Mouse (Mus musculus): ENCODE measurements around the gene Mars.

Mars gene

DNA sequence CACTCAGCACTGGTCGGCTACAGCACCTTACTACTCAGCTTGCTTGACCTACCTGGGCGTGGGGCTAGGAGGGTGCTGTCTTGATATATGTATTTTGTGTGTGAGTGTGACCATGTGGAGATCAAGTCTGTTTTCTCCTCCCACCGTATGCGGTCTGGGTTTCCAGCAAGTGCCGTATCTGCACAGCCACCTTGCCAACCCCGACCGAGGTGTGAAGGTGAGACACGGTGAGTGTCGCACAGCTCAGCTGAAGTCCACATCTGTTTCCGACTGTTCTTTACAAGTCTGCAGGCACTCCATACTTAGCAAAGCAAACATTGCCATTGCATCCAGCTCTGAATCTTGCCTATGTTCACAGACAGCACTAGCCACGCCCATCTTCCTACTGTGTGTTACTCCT lies 8.4 kb downstream of the Mars start:
- no peak for DNase-seq

DNA sequence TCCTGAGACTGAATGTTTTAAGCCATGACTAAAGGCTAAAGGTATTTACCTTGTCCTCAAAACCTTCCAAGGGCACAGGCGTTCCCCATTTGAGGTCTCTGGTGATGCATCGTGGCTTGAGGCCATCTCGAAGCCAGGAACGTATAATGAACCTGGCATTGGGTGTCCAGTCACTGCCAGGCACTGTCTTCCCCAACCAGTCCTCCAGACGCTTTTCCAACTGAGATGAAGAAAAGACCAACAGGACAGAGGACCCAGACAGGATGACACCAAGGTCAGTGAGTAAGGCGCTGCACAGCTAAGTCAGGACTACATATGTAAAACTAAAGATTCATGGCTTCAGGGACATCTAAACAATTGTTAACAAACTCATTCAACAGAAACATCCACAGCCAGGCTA lies 11.2 kb downstream of the Mars start:
- DNase-seq: no peak

DNA sequence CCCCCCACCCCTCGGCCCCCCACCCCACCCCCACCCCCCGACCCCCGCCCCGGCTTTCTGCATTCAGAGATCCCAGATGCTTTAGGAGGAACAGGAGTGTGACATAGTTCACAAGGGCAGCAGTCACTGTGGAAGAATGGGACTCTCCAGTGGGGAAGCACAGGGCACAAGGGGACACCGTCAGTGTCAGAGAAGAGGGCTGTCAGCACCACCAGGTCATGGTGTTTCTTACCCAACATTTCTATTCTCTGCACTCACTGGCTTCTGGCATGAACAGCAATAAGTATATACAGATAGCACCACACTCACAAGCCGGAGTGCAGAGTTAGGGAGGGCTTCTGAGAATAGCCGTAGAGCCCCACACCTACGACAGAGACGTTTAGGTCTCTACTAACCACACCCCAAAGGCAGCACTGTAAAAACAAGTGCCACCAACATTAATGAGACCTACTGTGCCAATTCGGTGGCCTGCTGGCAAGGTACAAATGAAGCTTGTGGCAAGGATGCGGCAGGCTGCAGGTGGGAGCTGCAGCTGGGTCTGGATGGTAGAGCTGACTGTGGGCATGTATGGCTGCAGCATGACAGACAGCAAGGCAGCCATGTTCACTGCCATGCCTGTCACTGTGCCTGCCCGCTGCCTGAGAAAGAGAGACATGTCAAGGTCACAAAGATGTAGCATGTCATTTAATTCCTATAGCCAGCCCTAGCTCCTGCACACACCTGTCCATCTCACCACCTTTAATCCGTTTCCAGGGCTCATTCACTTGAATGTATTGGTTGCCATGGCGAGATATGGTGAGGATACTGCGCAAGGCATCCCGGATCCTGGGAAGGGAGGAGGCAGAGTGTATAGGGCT lies 14.3 kb downstream of the Mars start:
- no peak for DNase-seq

DNA sequence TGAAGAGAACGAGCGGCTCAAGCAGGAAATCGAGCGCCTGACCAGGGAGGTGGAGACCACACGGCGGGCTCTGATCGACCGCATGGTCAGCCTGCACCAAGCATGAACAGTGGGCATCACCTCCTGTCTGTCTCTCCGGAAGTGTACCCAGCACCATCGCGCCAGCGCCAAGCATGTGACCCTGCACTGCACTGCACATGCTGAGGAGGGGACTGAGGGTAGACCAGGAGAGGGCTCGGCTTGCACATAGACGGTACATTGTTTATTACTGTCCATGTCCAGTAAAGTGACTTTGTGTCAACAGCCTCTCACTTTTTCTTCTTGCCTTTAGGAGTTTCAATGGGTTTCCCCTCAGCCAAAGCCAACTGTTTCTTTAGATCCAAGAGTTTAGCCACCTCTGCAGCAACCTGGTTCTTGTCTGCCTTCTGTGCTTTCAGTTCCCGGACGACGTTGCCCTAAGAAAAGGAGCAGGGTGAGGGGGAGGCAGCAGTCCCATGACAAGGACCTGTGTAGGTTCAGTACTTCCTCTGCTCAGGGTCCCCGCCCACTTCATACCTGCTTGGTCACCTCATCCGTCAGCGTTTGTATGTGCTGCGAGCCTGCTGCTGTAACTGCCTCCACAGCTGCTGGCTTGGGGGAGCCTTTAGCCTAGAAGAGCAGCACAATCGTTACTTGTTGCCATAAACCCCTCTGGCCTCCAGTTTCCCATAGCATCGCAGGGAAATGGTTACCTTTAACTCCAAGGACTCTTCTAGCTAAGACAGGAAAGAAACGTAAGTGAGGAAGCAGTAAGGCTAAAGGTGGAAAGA lies 15.4 kb downstream of the Mars start:
- no peak for DNase-seq

DNA sequence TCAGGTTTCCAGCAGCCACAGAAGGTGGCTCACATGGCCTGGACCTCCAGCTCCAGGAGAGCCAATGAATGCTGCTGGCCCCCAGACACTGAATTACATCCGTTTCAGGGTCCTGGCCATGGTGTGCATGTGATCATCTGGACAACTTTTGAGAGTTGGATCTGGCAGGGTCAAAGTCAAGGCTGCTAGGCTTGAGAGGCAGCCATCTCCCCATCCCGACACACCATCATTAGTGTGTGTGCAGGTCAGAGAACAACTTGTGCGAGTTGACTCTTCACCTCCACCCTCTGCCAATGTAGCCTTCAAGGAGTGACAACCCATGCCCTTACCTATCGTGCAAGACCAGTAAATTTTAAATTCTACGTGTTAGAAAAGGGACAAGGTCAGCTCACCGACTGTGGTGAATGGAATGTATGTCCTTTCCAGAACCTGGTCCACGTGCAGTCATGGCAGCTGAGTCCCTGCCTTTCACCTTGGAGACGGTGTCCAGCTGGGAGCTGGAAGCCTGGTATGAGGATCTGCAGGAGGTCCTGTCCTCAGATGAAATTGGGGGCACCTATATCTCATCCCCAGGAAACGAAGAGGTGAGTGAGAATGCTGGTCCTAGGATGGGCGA lies 16.6 kb downstream of the Mars start:
- DNase-seq: no peak

DNA sequence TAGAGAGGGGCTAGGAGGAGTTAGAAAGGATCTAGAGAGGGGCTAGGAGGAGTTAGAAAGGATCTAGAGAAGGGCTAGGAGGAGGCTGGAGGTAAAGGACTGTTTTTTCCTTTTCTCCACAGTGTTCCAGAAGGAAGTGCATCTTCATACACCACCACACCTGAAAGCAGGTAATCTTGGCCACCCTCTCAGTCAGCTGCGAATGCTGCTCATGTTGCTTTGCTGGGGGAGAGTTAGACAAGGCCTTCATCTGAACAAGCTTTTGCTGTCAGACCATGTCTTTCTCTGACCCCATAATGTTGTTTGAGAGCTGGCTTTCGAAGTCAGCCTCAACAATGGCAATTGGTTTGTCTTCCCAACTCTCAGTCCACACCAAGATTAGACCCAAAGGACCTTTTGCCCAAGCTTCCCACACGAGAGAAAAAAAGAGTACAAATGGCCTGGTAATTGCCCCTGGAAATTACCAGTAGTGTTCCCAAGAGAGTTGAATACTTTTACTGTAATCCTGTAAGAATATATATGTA lies 17.9 kb downstream of the Mars start:
- DNase-seq: no peak

DNA sequence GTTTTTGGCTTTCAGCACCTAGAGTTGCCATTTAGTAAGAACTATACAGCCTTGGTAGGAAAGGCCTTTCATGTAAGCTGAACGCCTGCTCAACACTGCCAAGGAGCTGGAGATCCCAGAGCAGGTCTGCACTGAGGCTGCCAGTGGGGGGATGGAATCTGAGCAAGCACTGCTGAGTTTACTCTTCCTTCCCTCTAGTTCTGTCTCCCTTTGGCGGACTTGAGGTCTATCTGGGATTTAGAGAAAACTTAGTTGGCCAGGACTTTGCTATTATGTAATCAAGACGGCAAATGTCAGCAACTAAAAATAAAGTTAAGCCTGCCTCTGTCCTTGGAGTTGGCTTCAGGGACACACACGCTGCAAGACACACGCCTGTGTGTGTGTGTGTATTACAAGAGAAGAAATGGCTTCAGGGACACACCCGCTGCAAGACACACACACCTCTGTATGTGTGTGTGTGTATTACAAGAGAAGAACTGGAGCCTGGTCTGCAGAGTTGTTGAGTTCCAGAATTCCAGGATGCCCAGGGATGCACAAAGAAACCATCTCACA lies 18.5 kb downstream of the Mars start:
- no peak for DNase-seq

DNA sequence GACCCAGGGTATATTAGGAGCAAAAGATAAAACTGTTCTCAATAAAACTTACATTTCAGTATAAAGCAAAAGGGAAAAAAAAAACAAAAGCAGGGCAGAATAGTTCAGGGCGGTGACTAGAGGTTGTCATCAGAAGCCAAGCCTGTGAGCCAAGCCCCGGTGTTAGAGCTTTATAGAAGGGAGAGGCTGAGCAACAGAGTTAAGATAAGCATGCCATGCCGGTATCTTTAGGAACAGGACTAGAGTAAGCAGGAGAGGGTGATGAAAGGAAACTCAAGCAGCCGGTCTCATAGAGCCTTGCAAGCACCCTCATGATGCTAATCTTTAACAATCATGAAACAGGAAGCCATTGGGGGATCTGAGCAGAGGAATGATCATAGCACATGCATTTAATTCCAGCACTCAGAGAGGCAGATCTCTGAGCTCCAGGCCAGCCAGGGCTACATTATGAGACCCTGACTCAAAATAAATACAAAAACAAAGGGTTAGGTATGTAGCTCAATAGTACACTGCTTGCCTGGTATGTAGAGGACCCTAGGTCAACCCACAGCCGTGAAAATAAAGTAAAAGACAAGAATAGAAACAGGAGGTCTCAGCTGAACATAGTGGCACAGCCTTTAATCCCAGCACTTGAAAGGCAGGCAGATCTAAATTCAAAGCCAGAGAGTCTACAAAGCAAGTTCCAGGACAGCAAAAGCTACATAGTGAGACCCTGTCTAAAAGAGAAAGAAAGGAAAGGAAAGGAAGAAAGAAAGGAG lies 19.5 kb downstream of the Mars start:
- DNase-seq: no peak

DNA sequence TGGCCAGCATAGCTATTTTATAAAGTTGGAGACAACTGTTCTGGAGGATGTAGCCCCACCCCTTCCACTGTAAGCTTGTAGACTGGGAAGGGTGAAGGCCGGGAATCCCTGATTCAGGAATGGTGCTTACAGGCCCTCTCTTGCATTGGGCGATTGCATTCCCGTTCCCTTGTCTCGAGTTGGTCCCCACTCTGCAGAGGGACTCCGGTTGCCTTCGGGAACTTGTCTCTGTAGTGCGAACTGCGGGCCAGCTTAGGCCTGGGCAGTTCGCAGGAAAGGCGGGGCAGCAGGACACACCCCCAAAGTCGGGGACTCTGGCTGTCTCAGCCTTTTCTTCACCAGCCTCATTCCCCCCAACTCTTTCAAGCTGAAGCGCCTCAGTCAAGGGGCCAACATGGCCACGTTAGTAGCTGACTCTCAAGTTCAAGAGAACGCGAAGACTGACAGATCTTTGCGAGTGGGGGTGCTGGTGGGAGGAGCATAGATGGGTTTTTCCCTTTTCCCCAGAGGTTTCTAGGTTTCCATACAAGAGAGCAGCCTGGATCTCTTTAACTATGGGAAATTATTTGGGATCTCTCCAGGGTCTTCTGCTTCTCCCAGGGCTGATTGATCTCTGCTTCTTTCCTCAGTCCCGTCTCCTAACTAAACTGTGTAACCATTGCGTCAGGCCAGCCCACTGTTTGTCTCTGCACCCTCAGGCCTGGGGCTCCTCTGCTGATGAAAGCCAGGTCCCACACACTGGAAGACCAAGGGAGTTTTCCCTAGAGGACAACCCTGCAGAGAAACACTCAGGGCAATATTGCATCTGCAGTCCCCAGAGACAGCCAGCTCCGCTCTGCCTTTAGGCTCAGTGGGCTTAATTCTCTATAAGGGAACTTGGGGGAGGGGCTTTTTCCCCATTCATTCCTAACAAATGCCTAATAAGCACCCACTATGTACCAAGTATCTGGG lies 20.4 kb downstream of the Mars start:
- no peak for DNase-seq

DNA sequence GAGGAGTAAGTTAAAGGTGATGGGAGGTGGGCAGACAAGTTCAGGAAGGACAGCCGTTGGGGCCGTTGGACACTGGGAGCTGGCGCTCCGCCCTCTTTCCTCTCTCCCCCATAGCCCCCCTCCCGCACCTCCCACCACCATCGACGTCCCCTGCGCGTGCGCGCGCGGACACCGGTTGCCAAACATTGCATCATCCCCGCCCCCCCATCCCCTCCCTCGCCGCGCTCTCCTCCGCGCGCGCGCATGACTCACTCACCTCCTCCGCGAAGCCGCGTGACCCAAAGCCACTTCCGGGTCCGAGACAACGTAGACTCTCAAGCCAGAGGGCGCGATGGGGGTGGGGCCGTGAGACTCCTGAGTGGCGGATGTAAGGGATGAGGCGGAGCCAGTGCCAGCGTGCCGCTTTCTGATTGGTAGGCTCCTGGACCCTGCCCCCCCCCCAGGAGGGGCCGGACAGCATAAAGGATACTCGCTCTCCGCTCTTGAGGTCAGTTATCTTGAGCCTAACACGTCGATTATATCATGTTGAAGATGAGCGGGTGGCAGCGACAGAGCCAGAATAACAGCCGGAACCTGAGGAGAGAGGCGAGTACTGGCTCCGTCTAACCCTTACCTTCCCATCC lies 21.2 kb downstream of the Mars start:
- DNase-seq: peak; percentile 100

DNA sequence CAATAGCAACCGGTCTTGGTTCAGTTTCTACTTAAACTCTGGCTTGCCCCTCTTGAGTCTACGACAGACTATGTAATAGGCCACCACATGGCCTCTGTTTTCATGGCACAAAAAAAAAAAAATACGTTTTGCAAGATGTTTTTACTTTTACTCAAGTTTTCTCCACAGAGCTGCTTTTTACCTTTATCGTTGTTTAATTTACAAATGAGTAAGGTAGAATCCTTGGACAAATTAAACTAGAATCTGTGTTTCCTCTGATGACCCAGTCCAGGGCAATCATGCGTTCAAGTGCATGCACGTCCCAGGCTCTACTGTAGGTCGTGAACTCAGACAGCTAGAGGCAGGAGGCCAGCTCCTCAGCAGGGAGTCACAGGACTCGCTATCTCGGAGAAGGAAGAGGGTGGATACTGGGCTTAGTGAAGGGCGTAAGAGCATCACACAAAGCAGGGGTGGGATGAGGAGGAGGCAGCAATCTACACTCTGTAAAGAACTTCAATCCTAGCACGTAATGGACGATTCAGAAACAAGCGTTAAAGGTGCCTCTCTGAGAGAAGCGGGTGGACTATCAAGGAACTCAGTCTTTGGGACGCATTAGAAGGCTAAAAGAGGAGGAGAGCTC lies 21.9 kb downstream of the Mars start:
- DNase-seq: no peak

DNA sequence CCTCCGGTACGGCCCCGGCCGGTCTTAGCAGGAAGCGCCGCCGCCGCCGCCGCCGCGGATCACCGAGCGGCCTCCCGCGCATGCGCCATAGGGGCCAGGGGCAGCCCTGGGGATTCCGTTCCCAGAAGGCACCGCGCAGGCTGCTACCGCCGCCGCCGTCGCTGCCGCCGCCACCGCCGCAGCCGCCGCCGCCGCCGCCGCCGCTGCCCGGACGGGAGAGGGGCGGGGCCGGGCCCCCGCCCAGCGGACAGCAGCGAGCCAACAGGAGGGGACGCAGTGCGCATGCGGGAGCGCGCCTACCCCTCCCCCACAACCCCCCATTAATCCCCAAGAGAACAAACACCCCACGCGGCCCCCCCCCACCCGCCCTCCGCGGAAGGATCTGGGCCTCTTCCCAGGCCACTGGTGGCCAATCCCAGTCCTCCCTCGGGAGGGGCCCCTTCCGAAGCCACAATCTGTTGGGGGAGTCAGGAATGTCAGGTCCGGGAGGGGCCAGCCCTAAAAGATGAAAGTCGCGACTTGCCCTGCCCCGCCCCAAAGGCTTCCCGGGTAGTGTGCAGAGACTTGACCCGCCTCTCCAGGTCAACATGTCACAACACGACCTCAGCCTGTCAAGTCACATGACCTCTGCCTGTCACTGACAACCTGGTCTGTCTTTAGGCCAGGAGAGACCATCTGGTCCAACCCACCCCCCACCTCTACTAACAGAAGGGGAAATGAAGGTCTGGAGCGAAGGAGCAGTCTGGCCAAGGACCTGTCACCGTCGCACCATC lies 22.6 kb downstream of the Mars start, which contains the start of gene Mbd6:
Gene Mbd6, minus strand, starts transcription at position 219 of the 773 bp plus-strand sequence.
- peak; percentile 88 for DNase-seq

DNA sequence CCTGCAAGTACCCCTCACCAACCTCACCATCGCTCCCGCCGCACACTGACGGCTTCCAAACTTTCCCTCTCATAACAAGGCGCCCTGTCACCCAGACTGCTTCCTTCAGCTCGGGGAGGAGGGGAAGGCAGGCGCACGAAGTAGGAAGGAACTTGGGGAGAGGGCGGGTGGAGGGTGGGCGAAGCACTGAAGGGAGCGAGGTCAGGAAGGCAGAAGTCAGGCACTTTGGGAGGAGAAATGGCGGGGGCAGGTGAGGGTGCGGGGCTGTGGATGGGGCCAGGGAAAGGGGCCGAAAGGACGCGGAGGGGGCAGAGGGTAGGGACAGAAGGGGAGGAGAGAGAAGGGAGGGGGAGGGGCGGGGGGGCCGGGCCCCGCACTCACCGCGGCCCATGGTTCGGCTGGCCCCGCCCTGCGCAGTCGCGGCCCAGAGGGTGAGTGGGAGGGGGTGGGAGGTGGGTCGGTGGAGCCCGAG lies 23.2 kb downstream of the Mars start:
- peak; percentile 45 for DNase-seq

DNA sequence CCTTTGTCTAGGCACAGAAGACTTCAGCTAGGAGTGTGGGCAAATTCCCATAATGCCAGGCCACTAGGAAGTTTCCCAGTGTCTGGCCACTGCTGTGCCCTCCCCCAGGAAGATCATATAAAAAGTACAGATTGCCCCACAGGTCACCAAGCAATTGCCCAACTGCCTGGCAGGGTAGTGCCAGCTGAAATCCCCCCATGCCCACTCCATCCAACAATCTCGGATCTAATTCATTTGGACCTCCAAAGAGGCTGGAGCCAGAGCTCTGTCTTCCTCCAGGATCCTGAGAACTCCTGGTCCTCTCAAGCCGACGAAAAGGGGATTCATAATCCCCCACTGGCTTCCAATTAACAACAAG lies 23.7 kb downstream of the Mars start:
- no peak for DNase-seq

DNA sequence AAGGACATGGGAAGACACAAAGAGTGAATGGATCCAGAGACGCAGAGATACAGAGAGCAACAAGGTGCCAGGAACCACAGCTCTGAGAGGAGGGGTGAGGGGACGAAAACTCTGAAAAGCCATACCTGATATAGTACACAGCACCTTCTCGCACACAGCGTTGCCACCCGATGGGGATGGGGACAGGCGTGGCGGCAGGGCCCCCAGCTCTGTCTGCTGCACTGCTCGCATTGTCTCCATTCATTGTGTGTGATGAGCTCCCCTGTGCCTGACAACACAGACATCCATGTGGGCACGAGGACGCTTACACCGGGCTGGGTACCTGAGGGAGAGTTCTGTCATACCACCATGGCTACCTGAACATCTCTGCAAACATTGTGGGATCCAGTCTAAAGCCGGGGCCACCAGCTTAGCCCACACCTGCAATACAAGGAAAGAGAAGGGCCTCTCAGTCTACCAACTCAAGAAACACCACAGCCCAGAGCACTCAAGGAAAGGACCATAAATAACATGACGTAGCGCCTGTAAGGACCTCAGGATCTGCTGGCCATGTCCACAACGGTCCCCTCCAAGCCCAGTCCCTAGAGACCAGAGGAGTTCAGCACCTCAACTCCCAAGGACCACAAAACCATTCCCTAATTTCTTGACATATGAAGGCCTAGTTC lies 24.2 kb downstream of the Mars start:
- DNase-seq: no peak

DNA sequence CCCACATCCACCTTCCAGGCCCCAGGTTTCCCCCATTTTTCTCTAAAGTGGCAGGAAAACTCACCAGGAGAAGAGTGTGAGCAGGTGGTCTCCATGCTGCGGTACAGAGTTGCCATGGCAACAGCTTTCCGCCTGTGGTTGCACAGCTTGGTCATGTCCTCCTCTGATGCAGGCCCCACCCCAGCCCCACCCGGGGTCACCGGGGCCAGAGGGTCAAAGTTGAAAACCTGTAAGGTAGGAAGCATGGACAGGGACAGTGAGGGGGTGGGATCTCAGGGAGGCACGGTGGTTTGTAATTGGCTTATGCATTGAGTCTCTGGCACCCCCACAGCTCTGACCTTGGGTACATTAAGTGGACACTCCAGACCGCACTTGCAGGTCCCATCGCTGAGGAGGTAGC lies 24.9 kb downstream of the Mars start:
- no peak for DNase-seq

DNA sequence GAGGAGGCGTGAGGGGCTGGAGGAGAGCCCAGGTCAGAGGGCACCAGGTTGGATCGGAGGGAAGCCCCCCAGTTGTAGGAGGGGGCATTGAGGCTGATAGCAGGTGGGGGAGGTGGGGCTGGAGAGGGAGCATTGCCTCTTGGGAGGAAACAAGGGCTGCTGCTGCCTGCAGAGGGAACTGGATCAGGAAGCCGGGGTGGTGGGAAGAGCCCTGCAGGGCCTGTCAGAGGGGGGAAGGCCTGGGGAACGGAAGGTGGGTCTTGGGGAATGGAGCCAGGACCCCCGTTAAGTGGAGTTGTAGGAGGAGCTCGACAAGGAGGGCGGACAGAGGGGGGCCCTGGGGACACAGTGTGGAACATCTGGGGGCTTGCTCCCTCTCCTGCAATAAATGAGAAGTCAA lies 25.4 kb downstream of the Mars start:
- no peak for DNase-seq

DNA sequence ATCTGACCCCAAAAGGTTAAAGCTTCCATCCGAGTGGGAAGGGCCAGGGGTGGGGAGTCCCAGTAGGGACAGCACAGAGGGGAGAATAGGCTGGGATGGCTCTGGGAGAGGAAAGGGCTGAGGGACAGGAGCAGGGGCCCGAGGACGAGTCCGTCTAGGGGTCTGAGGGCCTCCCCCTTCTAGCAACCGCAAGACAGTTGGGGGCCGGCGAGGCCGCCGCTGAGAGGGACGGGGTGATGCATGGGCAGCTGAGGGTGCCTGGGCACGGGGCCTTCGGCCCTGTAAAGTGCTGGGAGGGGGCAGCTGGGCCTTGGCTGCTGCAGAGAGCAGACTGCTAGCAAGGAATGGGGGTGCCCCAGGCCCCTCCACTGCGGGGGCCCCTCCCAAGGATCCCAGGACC lies 25.9 kb downstream of the Mars start:
- no peak for DNase-seq
